Mouse (Mus musculus): ENCODE measurements around the gene Upf3a. TPM values are rescaled to one million over a fixed set of nuclear protein-coding genes. Genes with fewer than 3 reads are reported as not detected.
"Not testable (repeated sequence)": the region's sequence is repeated elsewhere in the genome, so short reads cannot be mapped to it uniquely, and the experiment has no call there.

Gene Upf3a
- polyA plus RNA-seq (2012; rRNA removed) (19.3 and 25.6 TPM in 2 replicates), polyA plus RNA-seq (2014; fragmentation: Nextera tagmentation; extraction: Ambion mirVana) (39.2 and 42.6 TPM in 2 replicates)

GRCm38 (mm10) chr8:13785250-13785763, at the start of gene Upf3a:
Gene Upf3a (plus strand): TSS chr8:13785615.
- peaks cover 37% of the 10 kb centered on the region for H3K36me3 ChIP-seq (ENCODE audit: control insufficient read depth, insufficient read depth, low read length)
- WGBS, result 0% methylated on average over 40 of the region's 47 CpGs
- peak; percentile 94 for ATAC-seq (ENCODE audit: low FRiP score, low read depth)

GRCm38 (mm10) chr8:13740323-13740770, 45.1 kb upstream of the Upf3a start:
- Histone ChIP-seq H3K4me1 (ENCODE audit: control insufficient read depth, insufficient read depth, low read length) (no peaks in the 10 kb centered on the region), H3K27me3 (ENCODE audit: control insufficient read depth, insufficient read depth, low read length) (no peaks in the 10 kb centered on the region), H3K9me3 (ENCODE audit: control insufficient read depth, low read length) (no peaks in the 10 kb centered on the region), H3K4me2 (replicated peaks; ENCODE audit: low read depth, low read length, severe bottlenecking) (no peak overlapping the region), H3K4me3 (replicated peaks; ENCODE audit: low read length) (no peak overlapping the region), H3K27ac (replicated peaks; ENCODE audit: low read depth, low read length) (no peak overlapping the region), H3K36me3 (ENCODE audit: control insufficient read depth, insufficient read depth, low read length) (no peaks in the 10 kb centered on the region), H3K9ac (ENCODE audit: low read depth, low read length, severe bottlenecking) (0 out of 2 replicates have a peak overlapping the region, but pooled peaks have one; percentile 5)
- DNase-seq (ENCODE audit: low spot score), result no peak
- TF ChIP-seq POLR2A (IDR thresholded peaks at IDR 0.05; ENCODE audit: borderline replicate concordance, extremely low read depth, insufficient read depth, insufficient read length), result no peak
- WGBS, result 29% methylated on average over 6 of the region's 6 CpGs
- ATAC-seq (ENCODE audit: low FRiP score, low read depth), result no peak

More at GRCm38 (mm10) chr8:13785250-13785763, at the start of gene Upf3a:
- H3K4me3 ChIP-seq (replicated peaks; ENCODE audit: low read length), result peak within 1 kb of the TSS; percentile 71
- no peaks in the 10 kb centered on the region for H3K9me3 ChIP-seq (ENCODE audit: control insufficient read depth, low read length)
- H3K4me2 ChIP-seq (replicated peaks; ENCODE audit: low read depth, low read length, severe bottlenecking), result peak within 1 kb of the TSS; percentile 83
- no peaks in the 10 kb centered on the region for H3K27me3 ChIP-seq (ENCODE audit: control insufficient read depth, insufficient read depth, low read length)
- peak; percentile 96 for DNase-seq (ENCODE audit: low spot score)
- H3K9ac ChIP-seq (ENCODE audit: low read depth, low read length, severe bottlenecking), result peak within 1 kb of the TSS; percentile 98
- H3K4me1 ChIP-seq (ENCODE audit: control insufficient read depth, insufficient read depth, low read length), result peaks cover 8% of the 10 kb centered on the region
- peak within 1 kb of the TSS; percentile 99 for H3K27ac ChIP-seq (replicated peaks; ENCODE audit: low read depth, low read length)
- TF ChIP-seq POLR2A (IDR thresholded peaks at IDR 0.05; ENCODE audit: borderline replicate concordance, extremely low read depth, insufficient read depth, insufficient read length), result peak; percentile 75; the same call in 1 of the 2 replicates

DNA sequence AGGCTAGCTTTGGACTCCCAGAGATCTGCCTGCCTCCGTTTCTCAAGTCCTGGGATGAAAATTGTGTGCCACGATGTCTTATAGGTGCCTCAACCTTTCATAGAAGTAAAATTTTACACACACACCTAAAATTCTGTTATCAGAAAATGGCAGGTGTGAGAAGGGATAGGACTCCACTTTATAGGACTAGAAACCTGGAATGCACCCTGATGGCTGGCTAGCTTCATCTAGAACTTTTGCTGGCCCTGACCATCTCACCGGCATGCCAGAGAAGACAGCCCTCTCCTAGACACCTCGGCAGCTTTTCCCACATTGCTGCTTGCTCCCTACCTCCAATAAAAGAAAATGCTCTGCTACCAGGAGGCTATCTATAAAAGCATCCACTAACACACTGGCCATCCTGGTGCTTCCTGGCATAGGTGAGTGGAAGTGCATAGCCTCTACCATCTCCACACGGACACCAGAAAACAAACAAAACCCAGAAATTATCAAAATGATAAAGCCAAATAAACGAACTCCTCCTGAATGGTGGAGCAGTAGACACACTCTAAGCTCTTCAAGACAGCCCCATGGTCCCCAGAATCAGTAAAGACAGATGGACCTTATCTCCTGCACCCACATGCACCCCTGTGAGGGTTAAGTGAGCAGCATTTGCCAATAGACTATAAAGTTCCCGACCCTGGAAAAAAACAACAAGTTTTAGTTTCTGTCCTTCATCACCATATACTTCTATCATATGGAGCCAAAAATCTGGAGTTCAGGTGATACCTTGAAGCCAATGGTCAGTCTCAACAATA, 44.4 kb upstream of the Upf3a start:
- DNase-seq (ENCODE audit: low spot score) (no peak), ATAC-seq (ENCODE audit: low FRiP score, low read depth) (no peak)
- Histone ChIP-seq H3K27me3 (ENCODE audit: control insufficient read depth, insufficient read depth, low read length) (no peaks in the 10 kb centered on the region), H3K27ac (replicated peaks; ENCODE audit: low read depth, low read length) (no peak overlapping the region), H3K4me2 (replicated peaks; ENCODE audit: low read depth, low read length, severe bottlenecking) (no peak overlapping the region), H3K36me3 (ENCODE audit: control insufficient read depth, insufficient read depth, low read length) (no peaks in the 10 kb centered on the region), H3K9me3 (ENCODE audit: control insufficient read depth, low read length) (no peaks in the 10 kb centered on the region), H3K4me1 (ENCODE audit: control insufficient read depth, insufficient read depth, low read length) (no peaks in the 10 kb centered on the region), H3K9ac (ENCODE audit: low read depth, low read length, severe bottlenecking) (no peak overlapping the region), H3K4me3 (replicated peaks; ENCODE audit: low read length) (no peak overlapping the region)
- WGBS, result 76% methylated on average over 7 of the region's 7 CpGs
- TF ChIP-seq POLR2A (IDR thresholded peaks at IDR 0.05; ENCODE audit: borderline replicate concordance, extremely low read depth, insufficient read depth, insufficient read length), result no peak

DNA sequence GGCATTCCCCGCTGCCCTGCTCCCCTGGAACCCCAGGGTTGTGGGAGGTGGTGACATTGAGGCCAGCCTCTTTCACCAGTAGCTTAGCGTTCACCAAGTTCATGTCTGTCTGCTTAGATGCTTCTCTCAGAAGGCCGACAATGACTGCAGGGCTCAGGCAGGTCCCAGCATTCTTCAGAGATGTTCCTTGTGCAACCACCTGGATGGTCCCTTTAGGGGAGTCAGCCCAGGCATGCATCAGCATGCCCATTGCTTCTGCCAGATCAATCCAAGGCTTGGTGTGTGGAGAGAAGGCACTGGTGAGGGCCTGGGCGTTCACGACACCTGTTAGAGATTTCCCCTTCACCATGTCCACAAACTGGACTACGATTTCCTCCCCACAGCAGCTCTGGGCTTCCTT, 39.2 kb upstream of the Upf3a start:
- H3K4me1 ChIP-seq (ENCODE audit: control insufficient read depth, insufficient read depth, low read length); H3K9me3 ChIP-seq (ENCODE audit: control insufficient read depth, low read length); DNase-seq (ENCODE audit: low spot score); H3K4me3 ChIP-seq (replicated peaks; ENCODE audit: low read length); H3K9ac ChIP-seq (ENCODE audit: low read depth, low read length, severe bottlenecking); ATAC-seq (ENCODE audit: low FRiP score, low read depth); H3K36me3 ChIP-seq (ENCODE audit: control insufficient read depth, insufficient read depth, low read length); H3K27me3 ChIP-seq (ENCODE audit: control insufficient read depth, insufficient read depth, low read length); H3K27ac ChIP-seq (replicated peaks; ENCODE audit: low read depth, low read length); H3K4me2 ChIP-seq (replicated peaks; ENCODE audit: low read depth, low read length, severe bottlenecking): not testable (repeated sequence)
- WGBS, result 79% methylated on average over 5 of the region's 6 CpGs

- 5% methylated on average over 3 of the region's 3 CpGs for WGBS
Observed at GRCm38 (mm10) chr8:13747626-13748025, 37.8 kb upstream of the Upf3a start.

More at GRCm38 (mm10) chr8:13747626-13748025, 37.8 kb upstream of the Upf3a start:
- Histone ChIP-seq H3K4me1 (ENCODE audit: control insufficient read depth, insufficient read depth, low read length) (0 out of 2 replicates have a peak, but pooled peaks cover 7% of the 10 kb centered on the region), H3K4me3 (replicated peaks; ENCODE audit: low read length) (no peak overlapping the region), H3K4me2 (replicated peaks; ENCODE audit: low read depth, low read length, severe bottlenecking) (no peak overlapping the region), H3K9me3 (ENCODE audit: control insufficient read depth, low read length) (no peaks in the 10 kb centered on the region), H3K27ac (replicated peaks; ENCODE audit: low read depth, low read length) (no peak overlapping the region), H3K36me3 (ENCODE audit: control insufficient read depth, insufficient read depth, low read length) (no peaks in the 10 kb centered on the region), H3K27me3 (ENCODE audit: control insufficient read depth, insufficient read depth, low read length) (no peaks in the 10 kb centered on the region), H3K9ac (ENCODE audit: low read depth, low read length, severe bottlenecking) (no peak overlapping the region)
- DNase-seq (ENCODE audit: low spot score) (peak; percentile 55), ATAC-seq (ENCODE audit: low FRiP score, low read depth) (no peak)
- TF ChIP-seq POLR2A (IDR thresholded peaks at IDR 0.05; ENCODE audit: borderline replicate concordance, extremely low read depth, insufficient read depth, insufficient read length), result no peak
